Mouse (Mus musculus) forebrain, embryonic 13.5 days (tissue): ENCODE measurements around the gene Ahr. TPM values are rescaled to one million over a fixed set of nuclear protein-coding genes. Genes with fewer than 3 reads are reported as not detected.

Source experiments
- ATAC-seq: fragments of 200-750 bp; cut with Nextera tagmentation; 2 replicates; pipeline ENCODE4 v1.8.0; 2017
- H3K27ac ChIP-seq: fragments of 300-500 bp; sonication (generic); 2 replicates; pipeline ENCODE4 v1.5.1; 2015; ENCODE audit warnings: inconsistent platforms, mild to moderate bottlenecking, moderate library complexity
- H3K27me3 ChIP-seq: fragments of 300-500 bp; sonication (generic); 2 replicates; pipeline ENCODE4 v1.6.1; 2015; ENCODE audit warnings: mild to moderate bottlenecking, inconsistent platforms
- H3K36me3 ChIP-seq: fragments of 300-500 bp; sonication (generic); 2 replicates; pipeline ENCODE4 v1.6.1; 2015; ENCODE audit warnings: mild to moderate bottlenecking, inconsistent platforms; ENCODE audit not compliant: poor library complexity, severe bottlenecking
- H3K4me1 ChIP-seq: fragments of 300-500 bp; sonication (generic); 2 replicates; pipeline ENCODE4 v1.6.1; 2015; ENCODE audit warnings: inconsistent platforms
- H3K4me2 ChIP-seq: fragments of 300-500 bp; sonication (generic); 2 replicates; pipeline ENCODE4 v1.6.1; 2015; ENCODE audit warnings: inconsistent platforms, mild to moderate bottlenecking, moderate library complexity
- H3K4me3 ChIP-seq: fragments of 300-500 bp; sonication (generic); 2 replicates; pipeline ENCODE4 v1.5.1; 2015; ENCODE audit warnings: mild to moderate bottlenecking, inconsistent platforms
- H3K9ac ChIP-seq: fragments of 300-500 bp; sonication (generic); 2 replicates; pipeline ENCODE4 v1.6.1; 2015; ENCODE audit warnings: mild to moderate bottlenecking, inconsistent platforms
- H3K9me3 ChIP-seq: fragments of 300-500 bp; sonication (generic); replicated peaks from 2 replicates; pipeline ENCODE4 v1.6.1; 2016; ENCODE audit warnings: inconsistent platforms
- WGBS: fragments of 180-500 bp; shearing (Covaris S2); methylation state at CpG from one replicate; pipeline ENCODE4 v1.1.7; 2015; 5-methylcytosine and 5-hydroxymethylcytosine counted together
- polyA plus RNA-seq: library from polyadenylated mRNA; unstranded; fragments of >200 nt; fragmentation: Nextera tagmentation; extraction: Ambion mirVana; gene quantifications from 2 replicates; pipeline ENCODE4 v1.2.1, GENCODE M21; 2015

Gene Ahr
- polyA plus RNA-seq, 1 experiment from 2014 or later, result 0.46 TPM

DNA sequence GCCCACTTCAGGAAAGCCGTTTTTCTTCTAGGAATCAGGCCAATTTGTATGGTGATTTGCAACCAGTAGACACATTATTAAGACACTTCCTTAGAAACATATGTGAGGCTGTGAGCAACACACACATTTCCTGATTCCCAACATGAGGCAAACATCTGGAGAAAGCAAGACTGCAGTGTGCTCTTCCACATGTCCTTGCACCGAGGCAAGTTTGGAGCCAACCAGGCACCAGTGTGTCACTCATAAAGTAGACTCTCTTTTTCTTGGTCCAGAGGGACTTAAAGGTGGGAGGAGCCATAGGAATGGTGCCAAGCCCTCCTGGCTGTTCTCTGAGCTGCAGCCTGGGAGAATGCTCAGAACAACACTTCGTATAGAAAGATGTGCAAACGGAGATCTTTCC, 39.6 kb downstream of the Ahr start:
- no peak overlapping the region for H3K4me2 ChIP-seq
- H3K27ac ChIP-seq, result no peak overlapping the region
- H3K4me1 ChIP-seq, result no peaks in the 10 kb centered on the region
- H3K9ac ChIP-seq, result no peak overlapping the region
- no peak overlapping the region for H3K4me3 ChIP-seq
- ATAC-seq, result no peak
- 81% methylated on average over 4 of the region's 4 CpGs for WGBS
- H3K36me3 ChIP-seq, result no peaks in the 10 kb centered on the region
- no peaks in the 10 kb centered on the region for H3K9me3 ChIP-seq
- no peaks in the 10 kb centered on the region for H3K27me3 ChIP-seq

DNA sequence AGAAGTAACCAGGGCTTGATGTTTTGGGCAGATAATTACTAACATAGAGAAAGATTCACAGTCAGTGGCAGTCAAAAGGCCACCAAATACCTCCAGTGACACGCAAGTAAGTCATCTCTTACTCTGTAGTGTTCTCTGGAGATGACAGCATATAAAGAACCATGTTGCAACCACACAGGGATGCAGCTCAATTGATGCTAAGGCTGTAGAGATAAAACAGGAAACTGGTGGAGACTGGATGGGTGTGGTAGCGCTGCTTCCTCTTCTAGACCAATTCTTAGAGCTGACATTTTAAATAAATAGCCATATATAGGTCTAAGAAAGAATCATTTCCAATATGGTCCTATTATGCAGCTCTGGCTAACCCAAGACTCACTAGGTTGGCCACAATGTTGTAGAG, 54.1 kb downstream of the Ahr start:
- ATAC-seq, result no peak
- H3K27ac ChIP-seq, result no peak overlapping the region
- no peaks in the 10 kb centered on the region for H3K27me3 ChIP-seq
- WGBS, result 89% methylated on average over 2 of the region's 2 CpGs
- no peak overlapping the region for H3K9ac ChIP-seq
- no peak overlapping the region for H3K4me3 ChIP-seq
- no peak overlapping the region for H3K4me2 ChIP-seq
- H3K36me3 ChIP-seq, result no peaks in the 10 kb centered on the region
- no peaks in the 10 kb centered on the region for H3K4me1 ChIP-seq
- no peaks in the 10 kb centered on the region for H3K9me3 ChIP-seq

DNA sequence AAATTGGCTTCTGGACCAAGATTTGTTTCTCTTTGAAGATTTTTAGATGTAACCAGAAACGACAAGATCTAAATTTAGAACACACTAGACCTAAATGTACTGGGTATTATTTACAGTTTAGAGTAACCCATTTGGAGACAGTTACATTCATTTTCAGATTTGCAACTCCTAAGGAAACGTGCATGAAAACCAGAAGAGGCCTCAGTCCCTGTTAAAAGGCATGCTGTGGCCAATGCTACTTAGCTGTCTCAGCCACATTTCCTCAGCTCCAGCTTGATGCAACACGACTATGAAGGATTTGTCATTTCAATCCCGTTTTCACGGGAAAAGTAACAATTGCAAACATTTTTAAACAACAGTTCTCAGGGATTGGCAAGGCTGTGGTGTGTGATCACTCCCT, 55.9 kb downstream of the Ahr start:
- no peaks in the 10 kb centered on the region for H3K27me3 ChIP-seq
- ATAC-seq, result no peak
- WGBS, result 83% methylated on average over 5 of the region's 5 CpGs
- no peak overlapping the region for H3K4me2 ChIP-seq
- no peaks in the 10 kb centered on the region for H3K4me1 ChIP-seq
- H3K36me3 ChIP-seq, result no peaks in the 10 kb centered on the region
- no peak overlapping the region for H3K27ac ChIP-seq
- no peak overlapping the region for H3K9ac ChIP-seq
- H3K9me3 ChIP-seq, result no peaks in the 10 kb centered on the region
- H3K4me3 ChIP-seq, result no peak overlapping the region

GRCm38 (mm10) chr12:35463457-35463856, 71.4 kb downstream of the Ahr start:
- Histone ChIP-seq H3K27me3 (no peaks in the 10 kb centered on the region), H3K4me2 (no peak overlapping the region), H3K4me1 (no peaks in the 10 kb centered on the region), H3K27ac (no peak overlapping the region), H3K9ac (no peak overlapping the region), H3K9me3 (no peaks in the 10 kb centered on the region), H3K36me3 (no peaks in the 10 kb centered on the region), H3K4me3 (no peak overlapping the region)
- ATAC-seq, result no peak
- 86% methylated on average over 1 of the region's 1 CpGs for WGBS

DNA sequence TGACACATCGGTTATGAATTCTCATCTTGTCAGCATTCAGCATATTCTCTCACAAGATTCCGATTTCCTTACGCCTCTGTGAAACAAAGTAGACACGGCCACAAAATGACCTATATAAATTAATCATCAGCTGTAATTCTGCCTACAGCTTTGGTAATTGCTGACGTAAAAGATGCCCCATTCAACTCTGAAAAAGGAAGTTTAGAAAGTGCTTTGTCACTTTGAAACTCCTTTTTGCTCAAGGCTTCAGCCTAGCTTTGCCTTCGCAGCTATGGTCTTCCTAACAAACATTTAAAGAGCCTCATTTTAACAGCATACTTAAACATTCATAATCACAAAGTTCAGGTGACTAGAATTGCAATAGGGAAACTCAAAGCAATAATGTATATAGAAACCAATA, 72.2 kb downstream of the Ahr start:
- no peak for ATAC-seq
- no peak overlapping the region for H3K9ac ChIP-seq
- no peaks in the 10 kb centered on the region for H3K36me3 ChIP-seq
- H3K27me3 ChIP-seq, result no peaks in the 10 kb centered on the region
- no peak overlapping the region for H3K4me3 ChIP-seq
- no peaks in the 10 kb centered on the region for H3K4me1 ChIP-seq
- no peaks in the 10 kb centered on the region for H3K9me3 ChIP-seq
- no peak overlapping the region for H3K4me2 ChIP-seq
- no peak overlapping the region for H3K27ac ChIP-seq
- WGBS, result 85% methylated on average over 6 of the region's 6 CpGs

DNA sequence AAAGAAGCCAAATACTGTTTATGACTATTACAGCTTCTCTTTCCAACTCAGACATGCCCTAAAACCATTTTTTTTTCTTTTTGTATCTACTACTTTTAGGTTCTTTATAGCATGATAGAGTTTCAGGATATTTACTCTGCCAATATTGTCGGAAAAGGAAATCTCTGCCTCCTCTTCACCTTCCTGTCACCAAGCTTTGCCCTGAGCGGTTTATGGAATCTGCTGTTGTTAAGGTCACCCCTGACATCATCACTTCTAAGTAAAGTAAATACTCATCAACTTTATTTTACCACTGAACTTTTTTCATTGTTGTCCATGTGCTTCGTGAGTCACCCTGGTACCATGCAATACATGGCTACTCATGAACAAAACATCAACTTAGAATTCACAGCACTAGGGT, 75.2 kb downstream of the Ahr start:
- WGBS, result 82% methylated on average over 3 of the region's 3 CpGs

More for the DNA sequence above, 75.2 kb downstream of the Ahr start:
- H3K4me2 ChIP-seq, result no peak overlapping the region
- ATAC-seq, result no peak
- H3K27ac ChIP-seq, result no peak overlapping the region
- H3K4me1 ChIP-seq, result no peaks in the 10 kb centered on the region
- H3K9ac ChIP-seq, result no peak overlapping the region
- no peaks in the 10 kb centered on the region for H3K27me3 ChIP-seq
- no peak overlapping the region for H3K4me3 ChIP-seq
- H3K36me3 ChIP-seq, result no peaks in the 10 kb centered on the region
- H3K9me3 ChIP-seq, result no peaks in the 10 kb centered on the region
